Mouse (Mus musculus) midbrain, embryonic 14.5 days (tissue): ENCODE measurements around the gene Tmem30b. TPM values are rescaled to one million over a fixed set of nuclear protein-coding genes. Genes with fewer than 3 reads are reported as not detected.
"Not testable (repeated sequence)": the region's sequence is repeated elsewhere in the genome, so short reads cannot be mapped to it uniquely, and the experiment has no call there.

Source experiments
- ATAC-seq: fragments of 200-750 bp; cut with Nextera tagmentation; 2 replicates; pipeline ENCODE4 v1.8.0; 2017; ENCODE audit warnings: moderate number of reproducible peaks, moderate library complexity; ENCODE audit not compliant: low FRiP score, low TSS enrichment
- DNase-seq: peaks from one replicate; pipeline ENCODE4 v3.0.0-alpha.2; 2015
- H3K27ac ChIP-seq: fragments of 300-500 bp; sonication (generic); replicated peaks from 2 replicates; pipeline ENCODE4 v1.5.1; 2014; ENCODE audit warnings: mild to moderate bottlenecking, low read depth, low read length, moderate library complexity
- H3K27me3 ChIP-seq: fragments of 300-500 bp; sonication (generic); 2 replicates; pipeline ENCODE4 v1.6.1; 2014; ENCODE audit warnings: low read length, control low read depth, mixed read lengths; ENCODE audit not compliant: control insufficient read depth, insufficient read depth
- H3K36me3 ChIP-seq: fragments of 300-500 bp; sonication (generic); 2 replicates; pipeline ENCODE4 v1.6.1; 2014; ENCODE audit warnings: low read length, control low read depth; ENCODE audit not compliant: control insufficient read depth, insufficient read depth
- H3K4me1 ChIP-seq: fragments of 300-500 bp; sonication (generic); 2 replicates; pipeline ENCODE4 v1.6.1; 2014; ENCODE audit warnings: mild to moderate bottlenecking, antibody characterized with exemption, low read length, control low read depth; ENCODE audit not compliant: control insufficient read depth, insufficient read depth
- H3K4me2 ChIP-seq: fragments of 300-500 bp; sonication (generic); 2 replicates; pipeline ENCODE4 v1.6.1; 2014; ENCODE audit warnings: mild to moderate bottlenecking, low read length, moderate library complexity
- H3K4me3 ChIP-seq: fragments of 300-500 bp; sonication (generic); replicated peaks from 2 replicates; pipeline ENCODE4 v1.5.1; 2014; ENCODE audit warnings: low read depth, low read length
- H3K9ac ChIP-seq: fragments of 300-500 bp; sonication (generic); replicated peaks from 2 replicates; pipeline ENCODE4 v1.6.1; 2014; ENCODE audit warnings: mild to moderate bottlenecking, low read length, moderate library complexity
- H3K9me3 ChIP-seq: fragments of 300-500 bp; sonication (generic); 2 replicates; pipeline ENCODE4 v1.6.1; 2016; ENCODE audit warnings: low read length, control low read depth, mixed read lengths; ENCODE audit not compliant: control insufficient read depth
- WGBS: fragments of 180-500 bp; shearing (Covaris S2); extraction: QIAGEN DNeasy Blood & Tissue Kit; methylation state at CpG from one replicate; pipeline ENCODE4 v1.1.7; 2014; 5-methylcytosine and 5-hydroxymethylcytosine counted together
- polyA plus RNA-seq: library from polyadenylated mRNA; unstranded; fragments of >200 nt; fragmentation: Nextera tagmentation; extraction: Ambion mirVana; gene quantifications from 2 replicates; pipeline ENCODE4 v1.2.1, GENCODE M21; 2014

The Tmem30b gene
- polyA plus RNA-seq, 1 experiment from 2014 or later, result 0.16 TPM

GRCm38 (mm10) chr12:73564795-73565619 is 18.8 kb upstream of the Tmem30b start:
- no peaks in the 10 kb centered on the region for H3K27me3 ChIP-seq
- H3K9me3 ChIP-seq, result no peaks in the 10 kb centered on the region
- H3K9ac ChIP-seq, result peak overlapping the region; percentile 4; the same call in 1 of the 2 replicates
- H3K27ac ChIP-seq, result no peak overlapping the region
- 19% methylated on average over 21 of the region's 21 CpGs for WGBS
- DNase-seq (peak; percentile 89), ATAC-seq (no peak; the same call in 1 of the 2 replicates)
- no peaks in the 10 kb centered on the region for H3K36me3 ChIP-seq
- H3K4me2 ChIP-seq, result peak overlapping the region; percentile 54
- H3K4me3 ChIP-seq, result peak overlapping the region; percentile 23
- peaks cover 3% of the 10 kb centered on the region; the same call in 1 of the 2 replicates for H3K4me1 ChIP-seq

- no peak overlapping the region for H3K4me2 ChIP-seq
- H3K9ac ChIP-seq, result no peak overlapping the region
- no peaks in the 10 kb centered on the region for H3K9me3 ChIP-seq
- H3K36me3 ChIP-seq, result no peaks in the 10 kb centered on the region
- 14% methylated on average over 10 of the region's 10 CpGs for WGBS
- H3K4me1 ChIP-seq, result peaks cover 3% of the 10 kb centered on the region; the same call in 1 of the 2 replicates
- ATAC-seq, result no peak
- DNase-seq, result peak; percentile 44
- H3K27ac ChIP-seq, result no peak overlapping the region
- no peaks in the 10 kb centered on the region for H3K27me3 ChIP-seq
- H3K4me3 ChIP-seq, result no peak overlapping the region
Observed at GRCm38 (mm10) chr12:73564176-73564575, 18.0 kb upstream of the Tmem30b start.

- H3K9ac ChIP-seq, H3K4me2 ChIP-seq, ATAC-seq, H3K9me3 ChIP-seq, H3K27ac ChIP-seq, H3K4me1 ChIP-seq, H3K4me3 ChIP-seq, DNase-seq, H3K36me3 ChIP-seq, H3K27me3 ChIP-seq: not testable (repeated sequence)
- WGBS, result 87% methylated on average over 6 of the region's 6 CpGs
Observed at GRCm38 (mm10) chr12:73563122-73563521, 16.9 kb upstream of the Tmem30b start.

- ATAC-seq (no peak), DNase-seq (no peak)
- H3K27ac ChIP-seq, result no peak overlapping the region
Observed at GRCm38 (mm10) chr12:73560091-73560490, 13.9 kb upstream of the Tmem30b start.

GRCm38 (mm10) chr12:73558525-73559195 is 12.5 kb upstream of the Tmem30b start:
- Histone ChIP-seq H3K9ac (no peak overlapping the region), H3K27ac (no peak overlapping the region), H3K9me3 (no peaks in the 10 kb centered on the region), H3K36me3 (no peaks in the 10 kb centered on the region), H3K4me3 (no peak overlapping the region), H3K27me3 (no peaks in the 10 kb centered on the region), H3K4me1 (no peaks in the 10 kb centered on the region), H3K4me2 (no peak overlapping the region)
- DNase-seq (no peak), ATAC-seq (no peak)
- WGBS, result 86% methylated on average over 20 of the region's 20 CpGs

More at GRCm38 (mm10) chr12:73560091-73560490, 13.9 kb upstream of the Tmem30b start:
- H3K4me2 ChIP-seq, result no peak overlapping the region
- no peaks in the 10 kb centered on the region for H3K9me3 ChIP-seq
- WGBS, result 55% methylated on average over 7 of the region's 7 CpGs
- H3K4me3 ChIP-seq, result no peak overlapping the region
- H3K9ac ChIP-seq, result no peak overlapping the region
- H3K4me1 ChIP-seq, result peaks cover 2% of the 10 kb centered on the region; the same call in 1 of the 2 replicates
- no peaks in the 10 kb centered on the region for H3K27me3 ChIP-seq
- no peaks in the 10 kb centered on the region for H3K36me3 ChIP-seq

- ATAC-seq (peak; percentile 60), DNase-seq (peak; percentile 91)
- no peak overlapping the region for H3K4me2 ChIP-seq
- peaks cover 14% of the 10 kb centered on the region; the same call in 1 of the 2 replicates for H3K27me3 ChIP-seq
- H3K36me3 ChIP-seq, result no peaks in the 10 kb centered on the region
- 4% methylated on average over 5 of the region's 5 CpGs for WGBS
- no peaks in the 10 kb centered on the region for H3K9me3 ChIP-seq
- H3K9ac ChIP-seq, result no peak overlapping the region
- H3K27ac ChIP-seq, result no peak overlapping the region
- H3K4me1 ChIP-seq, result no peaks in the 10 kb centered on the region
- H3K4me3 ChIP-seq, result no peak overlapping the region
Observed at GRCm38 (mm10) chr12:73554155-73554554, 8.0 kb upstream of the Tmem30b start.

GRCm38 (mm10) chr12:73548259-73548658 is 2.1 kb upstream of the Tmem30b start:
- Histone ChIP-seq H3K4me2 (no peak overlapping the region), H3K4me3 (no peak overlapping the region), H3K27me3 (peaks cover 71% of the 10 kb centered on the region), H3K36me3 (no peaks in the 10 kb centered on the region), H3K4me1 (0 out of 2 replicates have a peak, but pooled peaks cover 8% of the 10 kb centered on the region), H3K27ac (no peak overlapping the region), H3K9me3 (no peaks in the 10 kb centered on the region), H3K9ac (no peak overlapping the region)
- DNase-seq (no peak), ATAC-seq (no peak)
- 79% methylated on average over 8 of the region's 8 CpGs for WGBS

GRCm38 (mm10) chr12:73547646-73548045 is 1.5 kb upstream of the Tmem30b start:
- Histone ChIP-seq H3K27me3 (peaks cover 77% of the 10 kb centered on the region), H3K27ac (no peak overlapping the region), H3K4me3 (no peak overlapping the region), H3K36me3 (no peaks in the 10 kb centered on the region), H3K9ac (no peak overlapping the region), H3K4me2 (no peak overlapping the region), H3K9me3 (no peaks in the 10 kb centered on the region), H3K4me1 (0 out of 2 replicates have a peak, but pooled peaks cover 8% of the 10 kb centered on the region)
- ATAC-seq, result no peak
- WGBS, result 39% methylated on average over 10 of the region's 10 CpGs
- no peak for DNase-seq
